11 mouse cellular contexts compared by ENCODE assay signal in genomic region chr4:134954461-134954860, GRCm38 (mm10). TPM values are rescaled to one million over a fixed set of nuclear protein-coding genes. Genes with fewer than 3 reads are reported as not detected.
DNase-seq lines count a peak whose midpoint lies in the region; ATAC-seq and TF ChIP-seq lines count a peak whose summit lies in the region.
"Had no signal": no experiment of that assay in that cellular context is flagged by ENCODE, and none has a peak within 500 bp of the region (broad histone marks: within the 10 kb centered on the region; RNA-seq: fewer than 3 reads in every experiment).

No protein-coding gene starts in this region.

- H3K4me1 ChIP-seq in heart, embryonic 13.5 days = peaks cover 19% of the 10 kb centered on the region
- H3K4me1 ChIP-seq in E14TG2a.4 (replicated peaks; ENCODE audit: low read depth, low read length) = peaks cover 35% of the 10 kb centered on the region
- peaks cover 6% of the 10 kb centered on the region; the same call in 1 of the 2 replicates for H3K4me1 ChIP-seq in kidney, embryonic 14.5 days (ENCODE audit: control insufficient read depth, insufficient read depth, low read length)

- H3K27ac ChIP-seq in heart, embryonic 13.5 days (replicated peaks) = no peak overlapping the region
- no peak overlapping the region for H3K27ac ChIP-seq in kidney, embryonic 14.5 days (ENCODE audit: low read depth, low read length)
- H3K27ac ChIP-seq: liver, embryonic 15.5 days; stomach, embryonic 15.5 days had no signal

- no peak for TF ChIP-seq CTCF in E14TG2a.4 (conservative IDR thresholded peaks at IDR 0.05; ENCODE audit: low read length)

- ATAC-seq in heart, embryonic 13.5 days (ENCODE audit: extremely low read depth, insufficient number of reproducible peaks, low FRiP score, low TSS enrichment) = no peak
- no peak for ATAC-seq in kidney, embryonic 14.5 days (ENCODE audit: low FRiP score, low TSS enrichment)

- DNase-seq in heart, adult 9 months (ENCODE audit: low spot score in 2 of 2) = no peak
- DNase-seq in cerebellum, adult 11-12 months = peak; percentile 76
- no peak for DNase-seq in layer of hippocampus, adult 18-20 months (ENCODE audit: low spot score in 2 of 2)
- no peak for DNase-seq in liver
- DNase-seq in thymus, postnatal 0 days (ENCODE audit: low spot score) = no peak

- H3K9me3 ChIP-seq in heart, embryonic 13.5 days = no peaks in the 10 kb centered on the region
- no peaks in the 10 kb centered on the region for H3K9me3 ChIP-seq in E14TG2a.4 (ENCODE audit: low read length)
- no peaks in the 10 kb centered on the region for H3K9me3 ChIP-seq in kidney, embryonic 14.5 days (ENCODE audit: control insufficient read depth, low read length)
- H3K9me3 ChIP-seq: G1E; liver, embryonic 15.5 days; stomach, embryonic 15.5 days had no signal

- H3K4me2 ChIP-seq in heart, embryonic 13.5 days = no peak overlapping the region
- H3K4me2 ChIP-seq in kidney, embryonic 14.5 days (replicated peaks; ENCODE audit: low read depth, low read length) = peak overlapping the region; percentile 22; the same call in 1 of the 2 replicates
- H3K4me2 ChIP-seq: liver, embryonic 15.5 days; stomach, embryonic 15.5 days had no signal

- peaks cover 63% of the 10 kb centered on the region for H3K27me3 ChIP-seq in heart, embryonic 13.5 days (replicated peaks)
- peaks cover 41% of the 10 kb centered on the region for H3K27me3 ChIP-seq in E14TG2a.4 (ENCODE audit: insufficient read depth, low read length)
- no peaks in the 10 kb centered on the region; the same call in 1 of the 2 replicates for H3K27me3 ChIP-seq in kidney, embryonic 14.5 days (ENCODE audit: control insufficient read depth, insufficient read depth, low read length)

- H3K4me3 ChIP-seq in heart, embryonic 13.5 days = no peak overlapping the region
- H3K4me3 ChIP-seq in E14TG2a.4 (replicated peaks; ENCODE audit: low read length) = peak overlapping the region; percentile 69
- H3K4me3 ChIP-seq in kidney, embryonic 14.5 days (ENCODE audit: low read length) = no peak overlapping the region
- H3K4me3 ChIP-seq: liver, embryonic 15.5 days; stomach, embryonic 15.5 days had no signal

- 0 out of 2 replicates have a peak overlapping the region, but pooled peaks have one; percentile 10 for H3K9ac ChIP-seq in heart, embryonic 13.5 days
- H3K9ac ChIP-seq in kidney, embryonic 14.5 days (ENCODE audit: low read depth, low read length) = 0 out of 2 replicates have a peak overlapping the region, but pooled peaks have one; percentile 12
- H3K9ac ChIP-seq: liver, embryonic 15.5 days; stomach, embryonic 15.5 days had no signal

- 27% methylated on average over 15 of the region's 15 CpGs for WGBS in heart, embryonic 13.5 days
- WGBS in kidney, embryonic 14.5 days = 9% methylated on average over 15 of the region's 15 CpGs

- no peaks in the 10 kb centered on the region for H3K36me3 ChIP-seq in heart, embryonic 13.5 days
- H3K36me3 ChIP-seq in E14TG2a.4 (ENCODE audit: insufficient read depth, low read length) = no peaks in the 10 kb centered on the region
- no peaks in the 10 kb centered on the region for H3K36me3 ChIP-seq in kidney, embryonic 14.5 days (ENCODE audit: control insufficient read depth, insufficient read depth, low read length)
- H3K36me3 ChIP-seq: G1E; liver, embryonic 15.5 days; stomach, embryonic 15.5 days had no signal

RNA-seq across cellular contexts. Expression of gene Syf2, which starts 23.8 kb away (rescaled TPM):
- polyA plus RNA-seq in heart, embryonic 13.5 days (2015; fragmentation: Nextera tagmentation; extraction: Ambion mirVana) = 53.0 and 55.6 TPM in 2 replicates
- 77.3 and 90.1 TPM in 2 replicates for polyA plus RNA-seq in kidney, embryonic 14.5 days (2014; fragmentation: Nextera tagmentation; extraction: Ambion mirVana)
- 10 to 100 TPM; 58.8 to 69.7 TPM for total RNA-seq in layer of hippocampus, adult 18-20 months (2021)
- polyA plus RNA-seq in thymus, postnatal 0 days (2015; fragmentation: Nextera tagmentation; extraction: Ambion mirVana) = 171 and 176 TPM in 2 replicates

RNA-seq across cellular contexts. Expression of gene Rsrp1, which starts 31.1 kb away (rescaled TPM):
- 325 and 327 TPM in 2 replicates for polyA plus RNA-seq in heart, embryonic 13.5 days (2015; fragmentation: Nextera tagmentation; extraction: Ambion mirVana)
- 339 and 370 TPM in 2 replicates for polyA plus RNA-seq in kidney, embryonic 14.5 days (2014; fragmentation: Nextera tagmentation; extraction: Ambion mirVana)
- total RNA-seq in layer of hippocampus, adult 18-20 months (2021) = 100 to 1,000 TPM; 256 to 262 TPM
- 822 and 855 TPM in 2 replicates for polyA plus RNA-seq in thymus, postnatal 0 days (2015; fragmentation: Nextera tagmentation; extraction: Ambion mirVana)

RNA-seq across cellular contexts. Expression of gene Tmem50a, which starts 39.6 kb away (rescaled TPM):
- 132 and 149 TPM in 2 replicates for polyA plus RNA-seq in heart, embryonic 13.5 days (2015; fragmentation: Nextera tagmentation; extraction: Ambion mirVana)
- 156 and 163 TPM in 2 replicates for polyA plus RNA-seq in kidney, embryonic 14.5 days (2014; fragmentation: Nextera tagmentation; extraction: Ambion mirVana)
- 100 to 1,000 TPM; 120 to 123 TPM for total RNA-seq in layer of hippocampus, adult 18-20 months (2021)
- 247 and 304 TPM in 2 replicates for polyA plus RNA-seq in thymus, postnatal 0 days (2015; fragmentation: Nextera tagmentation; extraction: Ambion mirVana)
